Mouse (Mus musculus) forebrain, embryonic 14.5 days (tissue): ENCODE results near the gene Enoph1. TPM values are rescaled to one million over a fixed set of nuclear protein-coding genes. Genes with fewer than 3 reads are reported as not detected.

Source experiments
- ATAC-seq: fragments of 200-750 bp; cut with Nextera tagmentation; 2 replicates; pipeline ENCODE4 v1.8.0; 2017; ENCODE audit warnings: mild to moderate bottlenecking, moderate library complexity
- DNase-seq: peaks from one replicate; pipeline ENCODE4 v3.0.0-alpha.2; 2015; ENCODE audit warnings: low spot score
- H3K27ac ChIP-seq: fragments of 300-500 bp; sonication (generic); 2 replicates; pipeline ENCODE4 v1.5.1; 2014; ENCODE audit warnings: low read depth, mild to moderate bottlenecking, control low read depth, low read length, moderate library complexity
- H3K27me3 ChIP-seq: fragments of 300-500 bp; sonication (generic); replicated peaks from 2 replicates; pipeline ENCODE4 v1.6.1; 2014; ENCODE audit warnings: low read length, control low read depth, mixed read lengths; ENCODE audit not compliant: control insufficient read depth, insufficient read depth
- H3K36me3 ChIP-seq: fragments of 300-500 bp; sonication (generic); 2 replicates; pipeline ENCODE4 v1.6.1; 2014; ENCODE audit warnings: low read length, control low read depth; ENCODE audit not compliant: control insufficient read depth, insufficient read depth
- H3K4me1 ChIP-seq: fragments of 300-500 bp; sonication (generic); 2 replicates; pipeline ENCODE4 v1.6.1; 2014; ENCODE audit warnings: antibody characterized with exemption, low read length, control low read depth; ENCODE audit not compliant: control insufficient read depth, insufficient read depth
- H3K4me2 ChIP-seq: fragments of 300-500 bp; sonication (generic); 2 replicates; pipeline ENCODE4 v1.6.1; 2014; ENCODE audit warnings: mild to moderate bottlenecking, control low read depth, low read length
- H3K4me3 ChIP-seq: fragments of 300-500 bp; sonication (generic); 2 replicates; pipeline ENCODE4 v1.5.1; 2014; ENCODE audit warnings: low read depth, low read length, control low read depth
- H3K9ac ChIP-seq: fragments of 300-500 bp; sonication (generic); 2 replicates; pipeline ENCODE4 v1.6.1; 2014; ENCODE audit warnings: mild to moderate bottlenecking, low read length, control low read depth, moderate library complexity
- H3K9me3 ChIP-seq: fragments of 300-500 bp; sonication (generic); replicated peaks from 2 replicates; pipeline ENCODE4 v1.6.1; 2016; ENCODE audit warnings: low read length, control low read depth, mixed read lengths; ENCODE audit not compliant: control insufficient read depth
- WGBS: fragments of 180-500 bp; shearing (Covaris S2); extraction: QIAGEN DNeasy Blood & Tissue Kit; methylation state at CpG from one replicate; pipeline ENCODE4 v1.1.7; 2014; 5-methylcytosine and 5-hydroxymethylcytosine counted together
- polyA plus RNA-seq: library from polyadenylated mRNA; unstranded; fragments of >200 nt; fragmentation: Nextera tagmentation; extraction: Ambion mirVana; gene quantifications from 2 replicates; pipeline ENCODE4 v1.2.1, GENCODE M21; 2014

Enoph1 gene
- 53.2 and 60.2 TPM in 2 replicates for polyA plus RNA-seq

- H3K27me3 ChIP-seq, result no peaks in the 10 kb centered on the region
- H3K27ac ChIP-seq, result peak within 1 kb of the TSS; percentile 99
- peaks cover 16% of the 10 kb centered on the region for H3K4me1 ChIP-seq
- peaks cover 21% of the 10 kb centered on the region for H3K36me3 ChIP-seq
- ATAC-seq (peak; percentile 87), DNase-seq (peak; percentile 98)
- peak within 1 kb of the TSS; percentile 90 for H3K4me2 ChIP-seq
- under 1% methylated on average over 57 of the region's 57 CpGs for WGBS
- H3K9me3 ChIP-seq, result no peaks in the 10 kb centered on the region
- H3K4me3 ChIP-seq, result peak within 1 kb of the TSS; percentile 75
- peak within 1 kb of the TSS; percentile 97 for H3K9ac ChIP-seq
Measured at GRCm38 (mm10) chr5:100039602-100040142, at the start of gene Enoph1, which contains the start of gene Hnrnpdl. Gene Enoph1 (plus strand): TSS chr5:100039985. Gene Hnrnpdl (minus strand): TSS chr5:100039664.

GRCm38 (mm10) chr5:99994166-99994565, 45.6 kb upstream of the Enoph1 start:
- WGBS, result 85% methylated on average over 3 of the region's 3 CpGs
- H3K36me3 ChIP-seq, result no peaks in the 10 kb centered on the region
- DNase-seq (no peak), ATAC-seq (no peak)
- no peaks in the 10 kb centered on the region for H3K4me1 ChIP-seq
- no peak overlapping the region for H3K27ac ChIP-seq
- H3K4me2 ChIP-seq, result no peak overlapping the region
- no peak overlapping the region for H3K9ac ChIP-seq
- no peak overlapping the region for H3K4me3 ChIP-seq
- H3K27me3 ChIP-seq, result no peaks in the 10 kb centered on the region
- H3K9me3 ChIP-seq, result no peaks in the 10 kb centered on the region

DNA sequence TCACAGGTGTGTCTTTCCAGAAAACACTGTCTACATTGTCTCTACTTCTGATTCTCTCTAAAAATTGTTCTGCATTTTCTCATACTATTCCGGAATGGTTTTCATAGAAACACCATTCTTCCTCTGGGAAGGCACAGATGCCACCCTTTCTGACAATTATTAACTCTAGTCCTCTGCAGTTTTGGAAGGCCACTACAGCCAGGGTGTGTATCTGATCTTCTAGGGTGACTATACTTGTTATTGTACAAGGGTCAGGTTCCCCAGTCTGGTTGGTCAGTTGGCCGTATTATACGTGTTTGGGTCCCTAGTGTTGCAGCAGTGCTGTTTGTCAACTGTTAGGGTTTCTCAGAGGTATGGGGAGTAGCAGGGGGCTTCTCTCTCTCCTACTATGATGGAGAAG, 45.1 kb upstream of the Enoph1 start:
- no peak overlapping the region for H3K27ac ChIP-seq
- DNase-seq (no peak), ATAC-seq (no peak)
- no peaks in the 10 kb centered on the region for H3K36me3 ChIP-seq
- no peaks in the 10 kb centered on the region for H3K27me3 ChIP-seq
- 93% methylated on average over 3 of the region's 3 CpGs for WGBS
- no peak overlapping the region for H3K4me2 ChIP-seq
- no peaks in the 10 kb centered on the region for H3K4me1 ChIP-seq
- H3K9me3 ChIP-seq, result no peaks in the 10 kb centered on the region
- no peak overlapping the region for H3K4me3 ChIP-seq
- H3K9ac ChIP-seq, result no peak overlapping the region

DNA sequence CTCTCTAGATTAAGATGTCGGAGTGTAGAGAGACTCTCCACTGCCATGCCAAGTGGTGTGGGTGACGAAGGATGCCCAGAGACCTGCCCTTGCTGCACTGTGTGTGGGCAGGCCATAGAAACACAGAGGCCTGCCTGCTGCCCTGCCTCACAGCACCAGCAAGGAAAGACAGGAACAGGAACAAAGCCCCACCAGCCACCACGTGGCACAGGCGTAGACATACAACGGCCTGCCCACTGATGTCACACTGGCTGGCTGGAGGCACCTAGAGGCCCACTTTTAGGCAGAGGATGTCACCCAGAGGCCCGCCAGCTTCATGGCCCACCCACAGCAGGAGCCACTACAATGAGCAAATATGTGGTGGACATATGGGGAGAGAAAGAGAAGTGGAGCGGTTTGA, 39.7 kb upstream of the Enoph1 start:
- 78% methylated on average over 7 of the region's 7 CpGs for WGBS
- ATAC-seq, result no peak
- DNase-seq, result no peak

GRCm38 (mm10) chr5:100000500-100000899, 39.3 kb upstream of the Enoph1 start:
- H3K4me3 ChIP-seq, result no peak overlapping the region
- H3K27ac ChIP-seq, result no peak overlapping the region
- H3K9me3 ChIP-seq, result no peaks in the 10 kb centered on the region
- WGBS, result 40% methylated on average over 8 of the region's 8 CpGs
- H3K4me1 ChIP-seq, result no peaks in the 10 kb centered on the region
- H3K27me3 ChIP-seq, result no peaks in the 10 kb centered on the region
- no peak overlapping the region for H3K4me2 ChIP-seq
- no peaks in the 10 kb centered on the region for H3K36me3 ChIP-seq
- no peak overlapping the region for H3K9ac ChIP-seq
- ATAC-seq (no peak), DNase-seq (no peak)

More for the DNA sequence above, 39.7 kb upstream of the Enoph1 start:
- no peak overlapping the region for H3K9ac ChIP-seq
- H3K27ac ChIP-seq, result no peak overlapping the region
- H3K4me2 ChIP-seq, result no peak overlapping the region
- no peaks in the 10 kb centered on the region for H3K9me3 ChIP-seq
- H3K4me1 ChIP-seq, result no peaks in the 10 kb centered on the region
- no peaks in the 10 kb centered on the region for H3K27me3 ChIP-seq
- H3K36me3 ChIP-seq, result no peaks in the 10 kb centered on the region
- no peak overlapping the region for H3K4me3 ChIP-seq

DNA sequence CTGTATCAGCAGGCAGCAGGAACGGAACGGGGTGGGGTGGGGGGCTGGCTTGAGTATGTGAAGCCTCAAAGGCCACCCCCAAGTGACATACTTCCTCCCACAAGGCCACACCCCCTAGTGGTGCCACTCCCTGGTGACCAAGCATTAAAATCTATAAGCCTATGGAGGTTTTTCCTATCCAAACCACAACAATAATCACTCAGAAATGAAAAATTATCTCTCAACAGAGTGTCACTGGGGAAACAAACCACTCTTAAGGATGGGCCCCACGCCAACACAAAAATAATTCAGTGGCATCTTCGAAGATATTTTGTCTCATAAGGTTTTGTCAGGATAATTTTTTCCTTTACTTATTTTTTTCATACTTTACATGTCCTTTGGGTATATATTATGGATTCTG, 35.9 kb upstream of the Enoph1 start:
- H3K36me3 ChIP-seq, result no peaks in the 10 kb centered on the region
- no peaks in the 10 kb centered on the region for H3K4me1 ChIP-seq
- no peak overlapping the region for H3K9ac ChIP-seq
- DNase-seq (no peak), ATAC-seq (no peak)
- no peaks in the 10 kb centered on the region for H3K27me3 ChIP-seq
- no peaks in the 10 kb centered on the region for H3K9me3 ChIP-seq
- H3K27ac ChIP-seq, result no peak overlapping the region
- WGBS, result 86% methylated on average over 4 of the region's 4 CpGs
- H3K4me2 ChIP-seq, result no peak overlapping the region
- no peak overlapping the region for H3K4me3 ChIP-seq

DNA sequence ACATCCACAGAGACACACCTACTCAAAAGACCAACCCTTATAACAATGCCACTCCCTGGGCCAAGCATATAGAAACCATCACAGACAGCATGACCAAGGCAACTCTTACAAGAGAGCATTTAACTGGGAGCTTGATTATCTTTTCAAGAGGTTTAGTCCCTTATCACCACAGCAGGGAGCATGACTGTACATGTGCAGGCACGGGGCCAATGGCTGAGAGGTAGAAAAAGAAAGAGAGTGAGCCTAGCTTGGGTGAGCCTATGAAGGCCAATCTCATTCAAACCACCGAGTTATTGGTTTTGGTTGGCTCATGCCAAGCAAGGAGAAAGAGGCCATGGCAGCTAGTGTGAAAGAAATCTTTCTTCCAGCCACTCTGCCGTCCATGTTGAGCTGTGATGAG, 34.4 kb upstream of the Enoph1 start:
- H3K4me3 ChIP-seq, result no peak overlapping the region
- no peak for DNase-seq
- WGBS, result 66% methylated on average over 3 of the region's 3 CpGs
- no peaks in the 10 kb centered on the region for H3K9me3 ChIP-seq
- no peak overlapping the region for H3K9ac ChIP-seq
- H3K27ac ChIP-seq, result no peak overlapping the region
- no peak overlapping the region for H3K4me2 ChIP-seq
- H3K36me3 ChIP-seq, result no peaks in the 10 kb centered on the region
- H3K27me3 ChIP-seq, result no peaks in the 10 kb centered on the region
- ATAC-seq, result no peak
- no peaks in the 10 kb centered on the region for H3K4me1 ChIP-seq

GRCm38 (mm10) chr5:100005896-100006295, 33.9 kb upstream of the Enoph1 start:
- Histone ChIP-seq H3K4me3 (no peak overlapping the region), H3K36me3 (no peaks in the 10 kb centered on the region), H3K9me3 (no peaks in the 10 kb centered on the region), H3K4me1 (no peaks in the 10 kb centered on the region), H3K27ac (no peak overlapping the region), H3K4me2 (no peak overlapping the region), H3K9ac (no peak overlapping the region), H3K27me3 (no peaks in the 10 kb centered on the region)
- ATAC-seq (no peak), DNase-seq (no peak)
- WGBS, result 72% methylated on average over 6 of the region's 6 CpGs

- H3K9me3 ChIP-seq, result no peaks in the 10 kb centered on the region
- DNase-seq (no peak), ATAC-seq (no peak)
- no peak overlapping the region for H3K27ac ChIP-seq
- H3K36me3 ChIP-seq, result no peaks in the 10 kb centered on the region
- H3K4me2 ChIP-seq, result no peak overlapping the region
- 90% methylated on average over 4 of the region's 4 CpGs for WGBS
- H3K9ac ChIP-seq, result no peak overlapping the region
- no peak overlapping the region for H3K4me3 ChIP-seq
- no peaks in the 10 kb centered on the region for H3K27me3 ChIP-seq
- H3K4me1 ChIP-seq, result no peaks in the 10 kb centered on the region
Measured at GRCm38 (mm10) chr5:100006324-100007039, 33.3 kb upstream of the Enoph1 start.
